Mouse (Mus musculus) spleen, adult 2 months (tissue): Measurements from ENCODE around the gene Celsr1.

Source experiments
- CTCF ChIP-seq: fragments of 200-500 bp; IDR thresholded peaks from 2 replicates; pipeline ENCODE4 v1.5.1; 2011; ENCODE audit warnings: mild to moderate bottlenecking, inconsistent platforms; ENCODE audit not compliant: insufficient read depth, insufficient read length, insufficient replicate concordance; ENCODE audit errors: extremely low read depth
- POLR2A ChIP-seq: fragments of 200-500 bp; IDR thresholded peaks from 2 replicates; pipeline ENCODE4 v1.6.1; 2011; ENCODE audit warnings: low read depth, low read length, inconsistent platforms

GRCm38 (mm10) chr15:85947541-85947940, 86.0 kb downstream of the Celsr1 start:
- TF ChIP-seq POLR2A (no peak), CTCF (no peak)
